Mouse (Mus musculus) left cerebral cortex, adult 8-10 months (tissue): ENCODE results near the gene Magix. TPM values are rescaled to one million over a fixed set of nuclear protein-coding genes. Genes with fewer than 3 reads are reported as not detected.

Source experiments
- DNase-seq, 2 experiments: peaks; one replicate each; pipeline ENCODE4 v3.0.0; 2022; ENCODE audit warnings: low spot score in 2 of 2
- total RNA-seq, 4 experiments: library from RNA; stranded (reverse); gene quantifications; 2 replicates each; pipeline ENCODE4 v1.2.4; 2022

Magix gene
- total RNA-seq, 4 experiments from 2014 or later, result 0.26 to 0.46 (median 0.26) TPM; not detected in 1

DNA sequence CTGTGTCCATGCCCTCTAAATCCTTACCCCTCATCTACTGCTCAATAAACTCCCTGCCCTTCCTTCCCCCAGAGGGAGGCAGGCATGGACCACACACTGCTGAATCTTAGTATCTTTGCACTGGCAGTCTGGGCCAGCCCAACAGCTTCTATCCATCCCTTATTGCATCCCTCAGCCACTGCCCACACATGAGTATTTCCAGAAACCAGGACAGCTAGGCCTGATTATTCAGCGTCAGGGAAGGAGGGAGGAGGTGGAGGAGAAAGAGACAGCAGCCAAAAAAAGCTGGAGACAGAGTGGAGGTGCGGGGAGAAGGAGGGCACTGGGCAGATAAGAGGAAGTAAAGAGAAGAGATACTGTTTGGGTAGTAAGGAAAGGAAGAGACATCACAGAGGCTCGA lies 46.0 kb downstream of the Magix start:
- DNase-seq, result peak in 1 of 2 experiments; percentile 80

GRCm38 (mm10) chrX:7632560-7632959 lies 48.5 kb downstream of the Magix start:
- no peak for DNase-seq

Other genes with a start within 250 kb of the Magix start
- gene Foxp3, start 107.6 kb downstream of the Magix start, total RNA-seq, result under 1 TPM in 1 of 4 experiments, not detected in 3; 0.18 TPM
- gene Ppp1r3f, start 107.0 kb downstream of the Magix start, total RNA-seq, result 10 to 100 TPM; 21.4 to 30.0 (median 22.8) TPM
- 10 to 100 TPM; 25.5 to 31.1 (median 29.7) TPM for gene Ccdc22, start 75.7 kb downstream of the Magix start, total RNA-seq
- gene Cacna1f, start 74.2 kb downstream of the Magix start, total RNA-seq, result under 1 TPM in 3 of 4 experiments, not detected in 1; 0.07 to 0.14 (median 0.11) TPM
- 1,000 to 10,000 TPM; 1,778 to 2,065 (median 1,954) TPM for gene Syp, start 42.8 kb downstream of the Magix start, total RNA-seq
- gene Prickle3, start 24.0 kb downstream of the Magix start, total RNA-seq, result 1 to 10 TPM; 1.7 to 2.9 (median 2.6) TPM
- 10 to 100 TPM in 2 of 4 experiments, 1 to 10 TPM in 2; 6.3 to 11.0 (median 10.2) TPM for gene Plp2, start 9.9 kb downstream of the Magix start, total RNA-seq
- gene Gpkow, start 15.9 kb upstream of the Magix start, total RNA-seq, result 10 to 100 TPM; 32.9 to 36.4 (median 33.5) TPM
- 10 to 100 TPM; 59.1 to 71.0 (median 67.8) TPM for gene Wdr45, start 33.1 kb upstream of the Magix start, total RNA-seq
- under 1 TPM in 1 of 4 experiments, not detected in 3; 0.74 TPM for gene Gm45208, start 41.0 kb upstream of the Magix start, total RNA-seq
- gene Praf2, start 47.2 kb upstream of the Magix start, total RNA-seq, result 100 to 1,000 TPM in 3 of 4 experiments, 10 to 100 TPM in 1; 93.3 to 107 (median 103) TPM
- gene Ccdc120, start 69.7 kb upstream of the Magix start, total RNA-seq, result 10 to 100 TPM; 15.7 to 26.0 (median 17.6) TPM
- gene Tfe3, start 81.3 kb upstream of the Magix start, total RNA-seq, result 10 to 100 TPM; 34.5 to 36.0 (median 35.1) TPM
- 100 to 1,000 TPM; 106 to 111 (median 107) TPM for gene Gripap1, start 108.5 kb upstream of the Magix start, total RNA-seq
- gene Kcnd1, start 141.0 kb upstream of the Magix start, total RNA-seq, result 10 to 100 TPM in 3 of 4 experiments, 1 to 10 TPM in 1; 7.6 to 10.9 (median 10.4) TPM
- gene Otud5, start 160.1 kb upstream of the Magix start, total RNA-seq, result 10 to 100 TPM; 76.2 to 84.7 (median 78.7) TPM
- 10 to 100 TPM; 45.5 to 49.9 (median 46.2) TPM for gene Pim2, start 197.0 kb upstream of the Magix start, total RNA-seq
- 10 to 100 TPM; 28.2 to 47.5 (median 42.3) TPM for gene Slc35a2, start 202.8 kb upstream of the Magix start, total RNA-seq
- gene Pqbp1, start 218.0 kb upstream of the Magix start, total RNA-seq, result 10 to 100 TPM; 79.2 to 89.9 (median 84.2) TPM
- gene Timm17b, start 218.1 kb upstream of the Magix start, total RNA-seq, result 10 to 100 TPM; 22.9 to 33.3 (median 29.3) TPM
- not detected for gene Gm10491, start 226.6 kb upstream of the Magix start, total RNA-seq
- gene Gm10490, start 228.3 kb upstream of the Magix start, total RNA-seq, result 1 to 10 TPM in 1 of 4 experiments, not detected in 3; 1.4 TPM
- 100 to 1,000 TPM; 412 to 461 (median 441) TPM for gene Pcsk1n, start 238.6 kb upstream of the Magix start, total RNA-seq
- gene Eras, start 247.4 kb upstream of the Magix start, total RNA-seq, result not detected